15 mouse cellular contexts compared by ENCODE assay signal in genomic region chr14:64595523-64595889, GRCm38 (mm10).
DNase-seq lines count a peak whose midpoint lies in the region; ATAC-seq lines count a peak whose summit lies in the region.
"Had no signal": no experiment of that assay in that cellular context is flagged by ENCODE, and none has a peak within 500 bp of the region (broad histone marks: within the 10 kb centered on the region; RNA-seq: fewer than 3 reads in every experiment).

No protein-coding gene starts in this region.

- no peaks in the 10 kb centered on the region for H3K36me3 ChIP-seq in midbrain, embryonic 11.5 days (ENCODE audit: control insufficient read depth, insufficient read depth, low read length)
- H3K36me3 ChIP-seq in midbrain, embryonic 10.5 days = peaks cover 3% of the 10 kb centered on the region; the same call in 1 of the 2 replicates
- H3K36me3 ChIP-seq in hindbrain, embryonic 13.5 days = peaks cover 21% of the 10 kb centered on the region
- H3K36me3 ChIP-seq in neural tube, embryonic 13.5 days = peaks cover 23% of the 10 kb centered on the region
- H3K36me3 ChIP-seq: heart, embryonic 13.5 days had no signal

- DNase-seq in cerebellum, adult 8-10 months = peak; percentile 54
- DNase-seq in cerebellum, adult 18-20 months = no peak
- DNase-seq in midbrain, embryonic 11.5 days (ENCODE audit: low spot score, missing footprints) = peak; percentile 87
- no peak for DNase-seq in midbrain, embryonic 10.5 days (ENCODE audit: low spot score)
- DNase-seq in thymus, postnatal 0 days (ENCODE audit: low spot score) = no peak
- DNase-seq in testis, postnatal 10 days (ENCODE audit: low spot score) = no peak
- DNase-seq: gastrocnemius, postnatal 10 days; lung, embryonic 14.5 days; thymus, postnatal 36 days had no signal

- WGBS in midbrain, embryonic 11.5 days = 40% methylated on average over 1 of the region's 1 CpGs
- 62% methylated on average over 1 of the region's 1 CpGs for whole genome bisulfite sequencing in midbrain, embryonic 10.5 days
- 52% methylated on average over 1 of the region's 1 CpGs for WGBS in hindbrain, embryonic 13.5 days
- WGBS in neural tube, embryonic 13.5 days = 45% methylated on average over 1 of the region's 1 CpGs

- peaks cover 11% of the 10 kb centered on the region for H3K27me3 ChIP-seq in midbrain, embryonic 11.5 days (ENCODE audit: control insufficient read depth, insufficient read depth, low read length)
- peaks cover 75% of the 10 kb centered on the region for H3K27me3 ChIP-seq in midbrain, embryonic 10.5 days (ENCODE audit: low read depth, poor library complexity, severe bottlenecking)
- H3K27me3 ChIP-seq in hindbrain, embryonic 13.5 days = no peaks in the 10 kb centered on the region
- no peaks in the 10 kb centered on the region; the same call in 1 of the 2 replicates for H3K27me3 ChIP-seq in neural tube, embryonic 13.5 days

- ATAC-seq in midbrain, embryonic 11.5 days (ENCODE audit: low FRiP score) = peak; percentile 27; the same call in 1 of the 2 replicates
- peak; percentile 4; the same call in 1 of the 2 replicates for ATAC-seq in hindbrain, embryonic 13.5 days (ENCODE audit: low FRiP score)
- ATAC-seq in neural tube, embryonic 13.5 days (ENCODE audit: low read depth) = no peak; the same call in 1 of the 2 replicates
- ATAC-seq: activated CD4-positive, CD25-positive, alpha-beta regulatory T cell, adult 4 months had no signal

- no peak overlapping the region for H3K4me2 ChIP-seq in midbrain, embryonic 11.5 days
- H3K4me2 ChIP-seq in hindbrain, embryonic 13.5 days = peak overlapping the region; percentile 99; the same call in 1 of the 2 replicates
- peak overlapping the region; percentile 93; the same call in 1 of the 2 replicates for H3K4me2 ChIP-seq in neural tube, embryonic 13.5 days
- H3K4me2 ChIP-seq: heart, embryonic 13.5 days; lung, embryonic 14.5 days had no signal

- H3K9ac ChIP-seq in midbrain, embryonic 11.5 days (ENCODE audit: low read length) = no peak overlapping the region
- H3K9ac ChIP-seq in hindbrain, embryonic 13.5 days = peak overlapping the region; percentile 100
- peak overlapping the region; percentile 99 for H3K9ac ChIP-seq in neural tube, embryonic 13.5 days
- H3K9ac ChIP-seq: heart, embryonic 13.5 days; lung, embryonic 14.5 days had no signal

- peaks cover 11% of the 10 kb centered on the region for H3K4me1 ChIP-seq in midbrain, embryonic 11.5 days (ENCODE audit: control insufficient read depth, insufficient read depth, low read length)
- peaks cover 74% of the 10 kb centered on the region for H3K4me1 ChIP-seq in midbrain, embryonic 10.5 days
- peaks cover 57% of the 10 kb centered on the region for H3K4me1 ChIP-seq in hindbrain, embryonic 13.5 days (replicated peaks)
- H3K4me1 ChIP-seq in neural tube, embryonic 13.5 days (replicated peaks) = peaks cover 54% of the 10 kb centered on the region

- H3K9me3 ChIP-seq in midbrain, embryonic 11.5 days (ENCODE audit: control insufficient read depth, low read length) = no peaks in the 10 kb centered on the region
- H3K9me3 ChIP-seq in midbrain, embryonic 10.5 days (replicated peaks) = no peaks in the 10 kb centered on the region
- H3K9me3 ChIP-seq in hindbrain, embryonic 13.5 days = no peaks in the 10 kb centered on the region
- H3K9me3 ChIP-seq in neural tube, embryonic 13.5 days = no peaks in the 10 kb centered on the region
- H3K9me3 ChIP-seq: heart, embryonic 13.5 days; megakaryocyte, embryonic 14.5 days had no signal

- peak overlapping the region; percentile 27; the same call in 1 of the 2 replicates for H3K27ac ChIP-seq in midbrain, embryonic 11.5 days (ENCODE audit: low read depth, low read length)
- H3K27ac ChIP-seq in midbrain, embryonic 10.5 days (replicated peaks) = no peak overlapping the region; the same call in 1 of the 2 replicates
- H3K27ac ChIP-seq in hindbrain, embryonic 13.5 days = peak overlapping the region; percentile 100
- H3K27ac ChIP-seq in neural tube, embryonic 13.5 days (replicated peaks) = peak overlapping the region; percentile 100
- H3K27ac ChIP-seq: heart, embryonic 13.5 days had no signal

- H3K4me3 ChIP-seq in midbrain, embryonic 11.5 days (ENCODE audit: low read depth, low read length) = no peak overlapping the region
- no peak overlapping the region for H3K4me3 ChIP-seq in midbrain, embryonic 10.5 days
- no peak overlapping the region for H3K4me3 ChIP-seq in hindbrain, embryonic 13.5 days
- no peak overlapping the region for H3K4me3 ChIP-seq in neural tube, embryonic 13.5 days
- H3K4me3 ChIP-seq: erythroblast, embryonic 14.5 days; heart, embryonic 13.5 days; megakaryocyte, embryonic 14.5 days had no signal

Comparison
In these comparisons a context has a peak if more than half of its experiments do, and no peak if none do; other contexts are left out.
1. DNase-seq: peak in cerebellum, adult 8-10 months (single experiment) and midbrain, embryonic 11.5 days (single experiment); none in cerebellum, adult 18-20 months (0 of 2), midbrain, embryonic 10.5 days (single experiment), thymus, postnatal 0 days (single experiment) and testis, postnatal 10 days (single experiment).